Mouse (Mus musculus) neural tube, embryonic 13.5 days (tissue): ENCODE results near the gene Klc4. TPM values are rescaled to one million over a fixed set of nuclear protein-coding genes. Genes with fewer than 3 reads are reported as not detected.
A peak's percentile ranks its signal among the peaks of the same experiment; 100 is the strongest.

Source experiments
- ATAC-seq: fragments of 200-750 bp; cut with Nextera tagmentation; 2 replicates; pipeline ENCODE4 v1.8.0; 2017; ENCODE audit warnings: low read depth, mild to moderate bottlenecking, moderate TSS enrichment, moderate library complexity
- H3K27ac ChIP-seq: fragments of 300-500 bp; sonication (generic); replicated peaks from 2 replicates; pipeline ENCODE4 v1.5.1; 2015; ENCODE audit warnings: moderate library complexity, mild to moderate bottlenecking, inconsistent platforms
- H3K27me3 ChIP-seq: fragments of 300-500 bp; sonication (generic); 2 replicates; pipeline ENCODE4 v1.6.1; 2015; ENCODE audit warnings: mild to moderate bottlenecking, inconsistent platforms
- H3K36me3 ChIP-seq: fragments of 300-500 bp; sonication (generic); 2 replicates; pipeline ENCODE4 v1.6.1; 2015; ENCODE audit warnings: mild to moderate bottlenecking, inconsistent platforms
- H3K4me1 ChIP-seq: fragments of 300-500 bp; sonication (generic); replicated peaks from 2 replicates; pipeline ENCODE4 v1.6.1; 2015; ENCODE audit warnings: inconsistent platforms
- H3K4me2 ChIP-seq: fragments of 300-500 bp; sonication (generic); 2 replicates; pipeline ENCODE4 v1.6.1; 2015; ENCODE audit warnings: inconsistent platforms, mild to moderate bottlenecking, moderate library complexity
- H3K4me3 ChIP-seq: fragments of 300-500 bp; sonication (generic); 2 replicates; pipeline ENCODE4 v1.5.1; 2015; ENCODE audit warnings: mild to moderate bottlenecking, inconsistent platforms
- H3K9ac ChIP-seq: fragments of 300-500 bp; sonication (generic); 2 replicates; pipeline ENCODE4 v1.6.1; 2015; ENCODE audit warnings: moderate library complexity, mild to moderate bottlenecking, inconsistent platforms
- H3K9me3 ChIP-seq: fragments of 300-500 bp; sonication (generic); 2 replicates; pipeline ENCODE4 v1.6.1; 2016; ENCODE audit warnings: inconsistent platforms
- WGBS: fragments of 180-500 bp; shearing (Covaris S2); methylation state at CpG from one replicate; pipeline ENCODE4 v1.1.7; 2015; 5-methylcytosine and 5-hydroxymethylcytosine counted together
- polyA plus RNA-seq: library from polyadenylated mRNA; unstranded; fragments of >200 nt; fragmentation: Nextera tagmentation; extraction: Ambion mirVana; gene quantifications from 2 replicates; pipeline ENCODE4 v1.2.1, GENCODE M21; 2015

Gene Klc4
- 41.8 and 45.3 TPM in 2 replicates for polyA plus RNA-seq

GRCm38 (mm10) chr17:46645561-46646321 lies at the start of gene Klc4, which contains the start of gene Mrpl2:
TSS of gene Klc4 (minus strand) at chr17:46646022.
TSS of gene Mrpl2 (plus strand) at chr17:46646229.
- Histone ChIP-seq H3K27ac (peak within 1 kb of the TSS; percentile 91), H3K27me3 (no peaks in the 10 kb centered on the region)
- under 1% methylated on average over 53 of the region's 53 CpGs for WGBS

GRCm38 (mm10) chr17:46694517-46695063 lies 48.8 kb upstream of the Klc4 start:
- H3K27me3 ChIP-seq = no peaks in the 10 kb centered on the region
- no peaks in the 10 kb centered on the region for H3K9me3 ChIP-seq
- no peak for ATAC-seq
- peaks cover 38% of the 10 kb centered on the region for H3K36me3 ChIP-seq
- H3K27ac ChIP-seq = no peak overlapping the region
- no peak overlapping the region for H3K4me3 ChIP-seq
- 77% methylated on average over 1 of the region's 1 CpGs for WGBS
- no peak overlapping the region for H3K4me2 ChIP-seq
- H3K4me1 ChIP-seq = no peaks in the 10 kb centered on the region
- H3K9ac ChIP-seq = no peak overlapping the region

More at GRCm38 (mm10) chr17:46645561-46646321, at the start of gene Klc4, which contains the start of gene Mrpl2:
- Histone ChIP-seq H3K9ac (peak within 1 kb of the TSS; percentile 89), H3K4me3 (peak within 1 kb of the TSS; percentile 82), H3K36me3 (peaks cover 31% of the 10 kb centered on the region), H3K4me1 (peaks cover 35% of the 10 kb centered on the region), H3K4me2 (peak within 1 kb of the TSS; percentile 92), H3K9me3 (no peaks in the 10 kb centered on the region)
- peak; percentile 66 for ATAC-seq

DNA sequence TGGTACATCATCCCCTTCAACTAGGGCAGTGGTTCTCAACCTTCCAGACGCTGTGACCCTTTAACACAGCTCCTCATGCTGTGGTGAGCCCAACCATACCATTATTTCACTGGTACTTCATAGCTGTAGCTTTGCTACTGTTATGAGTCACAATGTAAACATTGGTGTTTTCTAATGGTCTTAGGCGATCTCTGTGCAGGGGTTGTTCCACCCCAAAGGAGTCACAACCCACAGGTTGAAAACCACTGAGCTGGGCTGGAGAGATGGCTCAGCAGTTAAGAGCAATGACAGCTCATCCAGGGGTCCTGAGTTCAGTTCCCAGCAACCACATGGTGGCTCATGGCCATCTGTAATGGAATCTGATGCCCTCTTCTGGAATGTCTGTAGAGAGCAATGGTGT lies 45.6 kb upstream of the Klc4 start:
- no peaks in the 10 kb centered on the region for H3K4me1 ChIP-seq
- H3K4me3 ChIP-seq = no peak overlapping the region
- H3K9ac ChIP-seq = no peak overlapping the region
- no peaks in the 10 kb centered on the region for H3K9me3 ChIP-seq
- 92% methylated on average over 2 of the region's 2 CpGs for WGBS
- H3K4me2 ChIP-seq = no peak overlapping the region
- peaks cover 32% of the 10 kb centered on the region for H3K36me3 ChIP-seq
- H3K27me3 ChIP-seq = no peaks in the 10 kb centered on the region
- ATAC-seq = no peak
- H3K27ac ChIP-seq = no peak overlapping the region

DNA sequence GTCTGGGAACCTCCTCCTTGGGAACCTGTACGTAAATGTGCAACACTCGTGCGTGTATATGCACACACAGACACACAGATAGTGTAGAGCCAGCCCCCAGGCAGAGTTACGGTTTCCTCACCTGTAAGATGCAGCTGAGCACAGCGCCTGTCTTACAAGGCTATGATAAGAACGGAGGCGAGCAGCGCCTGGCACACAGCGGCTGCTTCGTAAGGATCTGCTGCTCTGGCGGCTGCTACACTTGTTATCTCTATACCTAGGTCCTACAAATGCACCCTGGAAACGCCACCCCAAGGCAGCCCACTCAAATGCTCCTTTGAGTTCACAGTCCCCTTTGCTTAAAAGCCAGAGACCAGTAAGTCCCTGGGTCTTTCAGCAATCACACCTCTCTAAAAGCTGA lies 44.8 kb upstream of the Klc4 start:
- no peaks in the 10 kb centered on the region for H3K27me3 ChIP-seq
- no peak overlapping the region for H3K4me3 ChIP-seq
- no peaks in the 10 kb centered on the region for H3K9me3 ChIP-seq
- no peak for ATAC-seq
- peaks cover 32% of the 10 kb centered on the region for H3K36me3 ChIP-seq
- 95% methylated on average over 12 of the region's 12 CpGs for WGBS
- H3K4me1 ChIP-seq = no peaks in the 10 kb centered on the region
- H3K9ac ChIP-seq = no peak overlapping the region
- no peak overlapping the region for H3K27ac ChIP-seq
- no peak overlapping the region for H3K4me2 ChIP-seq

- Histone ChIP-seq H3K4me2 (no peak overlapping the region), H3K4me1 (peaks cover 10% of the 10 kb centered on the region), H3K36me3 (peaks cover 59% of the 10 kb centered on the region), H3K9ac (no peak overlapping the region), H3K4me3 (no peak overlapping the region), H3K27ac (no peak overlapping the region), H3K27me3 (no peaks in the 10 kb centered on the region), H3K9me3 (no peaks in the 10 kb centered on the region)
- no peak for ATAC-seq
- 91% methylated on average over 6 of the region's 6 CpGs for WGBS
Measured at GRCm38 (mm10) chr17:46685913-46686312, 40.1 kb upstream of the Klc4 start.

GRCm38 (mm10) chr17:46682654-46683389 lies 37.0 kb upstream of the Klc4 start:
- 80% methylated on average over 16 of the region's 16 CpGs for WGBS
- H3K4me1 ChIP-seq = peaks cover 29% of the 10 kb centered on the region
- peaks cover 59% of the 10 kb centered on the region for H3K36me3 ChIP-seq
- H3K9me3 ChIP-seq = no peaks in the 10 kb centered on the region
- no peak overlapping the region for H3K4me2 ChIP-seq
- H3K27ac ChIP-seq = no peak overlapping the region
- ATAC-seq = no peak
- no peak overlapping the region for H3K4me3 ChIP-seq
- no peaks in the 10 kb centered on the region for H3K27me3 ChIP-seq
- no peak overlapping the region for H3K9ac ChIP-seq

GRCm38 (mm10) chr17:46681466-46682118 lies 35.8 kb upstream of the Klc4 start:
- no peaks in the 10 kb centered on the region for H3K9me3 ChIP-seq
- ATAC-seq = peak; percentile 1; the same call in 1 of the 2 replicates
- peak overlapping the region; percentile 69 for H3K4me3 ChIP-seq
- H3K4me2 ChIP-seq = peak overlapping the region; percentile 94
- H3K9ac ChIP-seq = peak overlapping the region; percentile 78
- H3K27ac ChIP-seq = peak overlapping the region; percentile 82
- H3K4me1 ChIP-seq = peaks cover 29% of the 10 kb centered on the region
- peaks cover 59% of the 10 kb centered on the region for H3K36me3 ChIP-seq
- 26% methylated on average over 12 of the region's 12 CpGs for WGBS
- H3K27me3 ChIP-seq = no peaks in the 10 kb centered on the region

DNA sequence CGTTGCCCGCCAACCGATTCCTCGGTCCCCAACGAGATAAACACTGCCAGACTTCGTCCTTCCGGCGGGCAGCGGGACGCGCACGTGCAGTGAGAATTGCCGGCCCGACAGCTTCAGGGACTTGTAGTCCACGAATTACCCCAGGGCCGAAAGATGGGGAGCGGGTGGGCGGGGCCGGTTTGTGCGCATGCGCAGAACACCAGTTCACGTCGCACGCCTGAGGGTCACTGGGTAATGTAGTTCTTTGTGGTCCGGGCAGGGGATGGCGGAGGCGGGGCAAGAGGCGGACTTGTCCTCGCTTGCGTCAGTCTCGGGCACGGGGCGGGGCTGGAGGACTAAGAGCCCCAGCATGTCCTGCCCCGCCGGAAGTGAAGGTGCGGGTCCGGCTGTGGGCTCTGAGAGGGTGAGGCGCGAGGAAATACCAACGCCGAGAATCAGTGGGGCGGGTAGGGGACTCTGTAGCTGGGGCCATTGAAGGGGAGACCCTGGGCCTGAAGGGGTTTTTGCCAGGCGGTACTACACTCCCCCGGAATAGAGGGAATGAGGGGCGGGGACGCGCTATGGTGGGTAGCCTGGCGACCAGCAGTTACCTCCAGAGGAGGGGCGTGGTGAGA lies 35.0 kb upstream of the Klc4 start, which contains the start of gene Klhdc3:
Gene Klhdc3 (minus strand): TSS at position 155 of the 614 bp plus-strand sequence.
- H3K4me1 ChIP-seq = peaks cover 29% of the 10 kb centered on the region
- H3K27ac ChIP-seq = peak within 1 kb of the TSS; percentile 91
- peak within 1 kb of the TSS; percentile 69 for H3K4me3 ChIP-seq
- peak; percentile 97 for ATAC-seq
- peak within 1 kb of the TSS; percentile 80 for H3K9ac ChIP-seq
- peaks cover 59% of the 10 kb centered on the region for H3K36me3 ChIP-seq
- H3K9me3 ChIP-seq = no peaks in the 10 kb centered on the region
- under 1% methylated on average over 49 of the region's 49 CpGs for WGBS
- H3K4me2 ChIP-seq = peak within 1 kb of the TSS; percentile 94
- no peaks in the 10 kb centered on the region for H3K27me3 ChIP-seq

GRCm38 (mm10) chr17:46679843-46680759 lies 34.3 kb upstream of the Klc4 start:
- WGBS = under 1% methylated on average over 34 of the region's 34 CpGs
- peaks cover 59% of the 10 kb centered on the region for H3K36me3 ChIP-seq
- peak; percentile 48 for ATAC-seq

DNA sequence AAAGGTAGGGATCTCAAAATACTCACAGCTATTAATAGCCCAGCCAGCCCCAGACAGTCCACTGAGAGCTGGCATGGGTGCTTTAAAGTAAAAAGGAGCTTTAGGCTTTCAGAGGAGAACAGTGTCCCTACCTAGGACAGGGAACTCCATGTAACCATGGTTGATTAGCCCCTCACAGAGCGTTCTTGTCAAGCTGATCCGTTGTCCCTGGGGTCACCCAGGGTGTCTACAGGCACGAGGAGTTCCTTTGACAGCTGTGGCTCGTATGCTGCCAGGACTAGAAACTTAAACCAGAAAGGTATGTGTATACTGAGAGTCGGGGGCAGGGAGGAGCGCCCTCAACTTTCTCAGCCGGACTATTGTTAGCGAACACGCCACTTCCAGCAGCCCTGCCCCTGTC lies 33.1 kb upstream of the Klc4 start:
- H3K9ac ChIP-seq = peak overlapping the region; percentile 80

More at GRCm38 (mm10) chr17:46679843-46680759, 34.3 kb upstream of the Klc4 start:
- Histone ChIP-seq H3K4me1 (peaks cover 31% of the 10 kb centered on the region), H3K9ac (peak overlapping the region; percentile 80), H3K27me3 (no peaks in the 10 kb centered on the region), H3K4me2 (peak overlapping the region; percentile 76), H3K4me3 (peak overlapping the region; percentile 69), H3K9me3 (no peaks in the 10 kb centered on the region), H3K27ac (peak overlapping the region; percentile 91)

More for the DNA sequence above, 33.1 kb upstream of the Klc4 start:
- Histone ChIP-seq H3K4me2 (peak overlapping the region; percentile 76), H3K36me3 (peaks cover 53% of the 10 kb centered on the region), H3K4me1 (peaks cover 39% of the 10 kb centered on the region), H3K9me3 (no peaks in the 10 kb centered on the region), H3K27me3 (no peaks in the 10 kb centered on the region), H3K4me3 (peak overlapping the region; percentile 69), H3K27ac (no peak overlapping the region)
- ATAC-seq = no peak
- 69% methylated on average over 9 of the region's 9 CpGs for WGBS
